Mouse (Mus musculus) monocyte, adult 2 months (primary cell): ENCODE results near the gene Fam124a.
"Not testable (repeated sequence)": the region's sequence is repeated elsewhere in the genome, so short reads cannot be mapped to it uniquely, and the experiment has no call there.

Experiments
- DNase-seq, 2 experiments: peaks; one replicate each; pipeline ENCODE4 v3.0.0; 2022; ENCODE audit warnings: low spot score in 2 of 2, low read depth in 1 of 2

Fam124a gene

DNA sequence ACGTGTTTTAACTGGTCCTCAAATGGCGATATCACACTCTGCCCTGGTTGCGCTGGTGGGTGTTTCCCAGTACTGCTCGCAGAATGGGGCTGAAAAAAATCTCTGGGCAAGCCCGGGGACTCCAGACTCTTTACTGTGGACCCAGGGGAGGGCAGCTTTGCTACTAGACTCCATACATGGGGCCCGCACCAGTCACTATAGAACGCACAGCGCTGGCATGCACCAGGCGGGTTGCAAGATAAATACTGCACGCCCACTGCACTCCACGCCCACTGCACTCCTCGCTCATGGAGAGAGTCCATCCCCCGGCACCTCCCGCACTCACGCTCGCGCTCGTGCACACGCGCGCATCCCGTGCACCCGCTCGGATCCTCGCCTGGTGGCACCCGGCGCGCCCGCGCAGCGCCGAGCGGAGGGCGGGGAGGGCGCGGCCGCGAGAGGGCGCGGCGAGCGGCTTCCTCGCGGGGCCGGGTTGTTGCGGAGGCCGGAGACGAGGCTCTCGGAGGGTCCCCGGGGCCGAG lies at the start of gene Fam124a:
Gene Fam124a (plus strand): TSS at position 429 of the 521 bp plus-strand sequence.
- no peak for DNase-seq

GRCm38 (mm10) chr14:62506261-62506660 lies 49.3 kb upstream of the Fam124a start:
- DNase-seq, result no peak

DNA sequence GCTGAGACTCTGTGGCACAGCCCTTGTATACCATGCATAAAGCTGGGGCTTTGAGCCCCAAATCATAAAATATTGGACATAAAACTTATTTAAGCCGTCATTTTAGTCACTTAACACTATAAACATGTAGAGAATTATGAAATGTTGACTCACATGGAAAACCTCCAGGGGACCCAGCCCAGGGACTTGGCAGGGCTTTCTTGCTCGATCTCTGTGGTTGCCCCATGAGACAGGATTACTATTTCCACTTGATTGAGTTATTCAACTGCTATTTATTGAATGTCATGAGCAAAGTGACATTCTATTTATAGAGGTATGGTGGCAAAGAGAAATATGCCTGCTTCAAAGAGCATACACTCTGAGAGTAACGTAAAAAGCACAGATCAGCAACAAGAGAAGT lies 46.2 kb upstream of the Fam124a start:
- DNase-seq, result no peak

DNA sequence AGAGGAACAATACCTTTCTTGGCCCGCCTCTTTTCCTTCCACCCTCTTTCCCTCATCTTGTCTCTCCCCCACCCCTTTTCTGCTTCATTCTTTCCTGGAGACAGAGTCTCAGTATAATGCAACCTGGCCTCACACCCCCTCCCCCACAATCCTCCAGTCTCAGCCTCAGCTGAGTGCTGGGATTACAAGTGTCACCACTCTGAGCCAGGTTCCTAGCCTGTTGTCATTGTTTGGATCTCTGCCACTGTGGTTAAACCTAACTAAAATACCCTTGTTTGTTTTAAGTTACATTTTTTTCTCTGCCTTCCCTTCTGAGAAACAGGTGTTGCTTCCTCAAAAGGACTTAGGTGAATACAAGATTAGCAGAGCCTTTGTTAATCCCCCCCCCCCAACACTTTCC lies 42.7 kb upstream of the Fam124a start:
- no peak for DNase-seq

DNA sequence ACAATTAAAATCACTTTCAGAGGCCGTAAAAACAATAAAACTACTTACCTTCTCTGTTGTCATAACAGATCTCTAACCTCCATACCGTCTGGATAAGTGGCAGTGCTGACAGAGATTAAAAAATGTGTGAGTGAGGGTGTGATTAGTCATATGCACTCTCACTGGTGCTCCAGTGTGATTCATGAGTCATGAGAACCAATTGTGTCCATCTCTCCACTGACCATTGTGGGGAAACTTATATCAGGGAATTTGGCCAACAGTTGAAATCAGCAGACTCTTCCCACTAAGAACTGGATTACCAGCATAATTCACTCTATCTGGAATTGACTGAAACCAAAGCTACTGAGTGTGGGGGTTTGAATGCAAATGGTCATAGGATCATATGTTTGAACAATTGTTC lies 24.6 kb upstream of the Fam124a start:
- DNase-seq, result no peak

DNA sequence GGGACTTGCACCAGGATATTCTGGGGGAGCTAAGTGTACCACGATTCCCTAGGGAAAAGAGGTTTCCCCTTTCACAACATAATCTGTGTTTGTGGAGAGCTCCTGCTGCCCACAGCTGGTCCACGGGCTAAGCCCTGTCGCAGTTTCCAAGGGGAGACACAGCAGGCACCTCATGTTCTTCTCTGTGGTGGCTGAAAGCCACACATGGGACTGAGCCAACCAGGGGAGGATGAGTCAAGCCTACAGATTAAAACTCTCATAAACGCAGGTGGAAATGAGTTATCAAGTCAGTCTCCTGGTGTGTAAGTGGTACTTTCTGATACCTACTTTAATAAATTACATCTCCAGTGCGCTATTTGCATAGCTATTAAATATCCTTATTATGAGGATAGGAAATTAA lies 19.4 kb upstream of the Fam124a start:
- DNase-seq, result no peak

DNA sequence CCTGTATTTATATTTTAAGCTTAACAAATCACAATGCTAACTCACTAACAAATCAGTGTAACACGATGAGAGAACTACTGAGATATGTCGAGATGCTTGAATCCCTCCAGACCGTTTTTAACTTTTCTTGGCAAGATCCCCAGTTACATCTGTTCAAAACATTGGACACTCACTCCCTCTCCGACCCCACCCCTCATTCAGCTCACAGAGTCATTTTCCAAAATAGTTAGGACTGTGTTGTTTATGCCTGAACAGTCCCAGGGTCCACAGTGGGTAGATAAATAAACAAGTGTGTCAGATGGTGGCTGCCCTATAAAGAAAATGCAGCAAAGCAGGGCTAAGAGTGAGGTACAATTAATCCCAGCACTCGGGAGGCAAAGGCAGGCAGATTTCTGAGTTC lies 18.5 kb upstream of the Fam124a start:
- DNase-seq, result no peak

DNA sequence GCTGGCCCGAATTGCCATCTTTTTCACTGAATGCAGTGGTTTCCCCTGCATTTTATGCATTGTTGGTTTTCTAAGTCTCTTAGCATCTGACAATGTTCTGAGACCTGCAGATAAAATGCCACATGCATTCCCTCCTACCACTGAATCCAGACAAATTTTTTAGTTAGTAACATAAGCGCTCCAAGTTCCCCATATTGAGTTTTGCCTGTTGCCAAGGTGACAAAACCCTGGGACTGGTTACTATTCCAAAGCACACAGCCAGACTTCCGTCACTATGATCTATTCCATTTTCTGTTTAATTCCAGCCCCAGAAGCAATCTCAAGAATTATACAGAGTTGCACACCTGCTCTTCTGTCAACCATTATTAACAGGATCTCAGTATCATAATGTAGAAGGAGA lies 15.7 kb upstream of the Fam124a start:
- no peak for DNase-seq

DNA sequence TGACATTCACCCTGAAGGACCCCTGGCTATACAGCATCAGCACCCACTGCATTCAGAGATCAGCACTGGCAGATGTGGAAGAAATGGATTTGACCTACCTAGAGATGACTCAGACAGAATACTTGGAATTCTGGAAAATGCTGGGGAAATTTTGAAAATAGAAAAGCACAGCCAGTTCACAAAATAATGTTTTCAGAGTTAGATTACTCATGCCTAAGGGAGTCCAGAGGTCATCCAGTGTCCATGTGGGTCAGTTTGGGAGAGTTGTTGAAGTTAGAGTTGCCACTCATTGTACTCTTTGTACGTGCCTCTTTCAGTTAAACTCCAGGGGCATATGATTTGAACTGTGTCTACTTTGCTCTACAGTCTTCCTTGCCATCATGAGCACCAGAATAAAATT lies 13.8 kb upstream of the Fam124a start:
- no peak for DNase-seq

DNA sequence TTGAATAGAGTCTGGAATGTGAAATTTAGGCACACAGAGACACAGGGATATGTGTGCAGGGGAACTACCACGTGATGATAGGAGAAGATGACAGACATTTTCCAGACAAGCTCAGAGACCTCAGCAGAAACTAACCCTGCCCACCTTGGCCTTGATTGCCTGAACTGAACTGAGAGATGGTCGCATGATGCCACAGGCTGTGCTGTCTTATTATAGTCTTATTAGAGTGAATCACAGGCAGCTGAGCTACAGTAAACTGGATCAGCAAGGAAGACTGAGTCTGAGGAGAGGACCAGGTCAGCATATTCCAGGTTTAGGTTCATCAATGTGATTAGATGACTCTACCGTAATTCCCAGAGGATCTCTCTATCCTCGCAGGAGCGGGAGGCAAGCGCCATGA lies 9.2 kb upstream of the Fam124a start:
- DNase-seq, result no peak

- DNase-seq, result no peak
Observed at GRCm38 (mm10) chr14:62546746-62547145, 8.8 kb upstream of the Fam124a start.

- no peak for DNase-seq
Observed at GRCm38 (mm10) chr14:62550121-62550520, 5.4 kb upstream of the Fam124a start.

GRCm38 (mm10) chr14:62552771-62553170 lies 2.8 kb upstream of the Fam124a start:
- no peak for DNase-seq

- DNase-seq, result no peak
Observed at GRCm38 (mm10) chr14:62553786-62554185, 1.8 kb upstream of the Fam124a start.

DNA sequence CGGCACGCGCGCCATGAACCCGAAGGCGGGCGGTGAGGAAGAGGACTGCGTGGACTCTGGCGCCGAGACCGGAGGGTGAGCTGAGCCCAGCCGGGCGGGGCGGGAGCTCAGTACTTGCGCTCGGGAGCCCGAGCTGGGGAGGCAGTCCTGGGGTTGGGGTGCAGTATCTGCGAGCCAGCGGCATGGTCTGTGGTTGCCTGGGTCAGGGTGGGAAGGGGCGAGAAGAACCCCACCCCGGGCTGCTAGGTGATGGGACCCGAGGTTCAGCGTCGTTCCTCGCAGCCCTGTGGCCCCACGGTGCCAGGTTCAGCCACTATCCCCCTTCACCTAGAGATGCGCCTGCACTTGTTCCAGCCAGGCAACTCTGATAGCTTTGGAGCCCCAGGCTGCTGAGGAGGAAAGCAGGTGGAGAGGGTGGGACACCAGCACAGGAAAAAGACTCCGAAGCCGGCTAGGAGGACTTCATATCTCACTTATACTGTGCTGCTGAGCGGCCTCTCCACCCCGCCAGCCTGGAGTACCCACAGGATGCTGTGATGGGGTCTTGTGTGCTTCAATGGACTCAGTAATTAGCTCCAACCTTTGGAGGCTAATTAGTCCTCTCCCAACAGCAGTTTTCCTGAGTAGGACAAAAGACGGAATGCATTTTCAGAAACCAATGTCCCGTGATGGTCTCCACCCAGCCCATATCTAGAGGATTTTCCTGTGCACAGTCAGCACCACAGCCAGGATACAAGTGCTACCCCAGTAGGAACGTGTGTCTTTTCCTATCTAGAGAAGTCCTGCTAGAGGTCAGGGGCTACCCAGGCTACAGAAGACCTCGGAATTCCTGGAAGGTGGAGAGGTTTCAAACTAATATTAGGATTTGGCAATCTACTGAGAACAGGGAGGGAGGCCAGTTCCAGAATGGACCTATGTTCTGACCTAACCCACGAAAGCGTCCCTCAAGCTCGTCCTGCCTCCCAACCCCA lies 588 bp downstream of the Fam124a start:
- DNase-seq, result no peak

GRCm38 (mm10) chr14:62557111-62557510 lies 1.6 kb downstream of the Fam124a start:
- DNase-seq, result no peak

DNA sequence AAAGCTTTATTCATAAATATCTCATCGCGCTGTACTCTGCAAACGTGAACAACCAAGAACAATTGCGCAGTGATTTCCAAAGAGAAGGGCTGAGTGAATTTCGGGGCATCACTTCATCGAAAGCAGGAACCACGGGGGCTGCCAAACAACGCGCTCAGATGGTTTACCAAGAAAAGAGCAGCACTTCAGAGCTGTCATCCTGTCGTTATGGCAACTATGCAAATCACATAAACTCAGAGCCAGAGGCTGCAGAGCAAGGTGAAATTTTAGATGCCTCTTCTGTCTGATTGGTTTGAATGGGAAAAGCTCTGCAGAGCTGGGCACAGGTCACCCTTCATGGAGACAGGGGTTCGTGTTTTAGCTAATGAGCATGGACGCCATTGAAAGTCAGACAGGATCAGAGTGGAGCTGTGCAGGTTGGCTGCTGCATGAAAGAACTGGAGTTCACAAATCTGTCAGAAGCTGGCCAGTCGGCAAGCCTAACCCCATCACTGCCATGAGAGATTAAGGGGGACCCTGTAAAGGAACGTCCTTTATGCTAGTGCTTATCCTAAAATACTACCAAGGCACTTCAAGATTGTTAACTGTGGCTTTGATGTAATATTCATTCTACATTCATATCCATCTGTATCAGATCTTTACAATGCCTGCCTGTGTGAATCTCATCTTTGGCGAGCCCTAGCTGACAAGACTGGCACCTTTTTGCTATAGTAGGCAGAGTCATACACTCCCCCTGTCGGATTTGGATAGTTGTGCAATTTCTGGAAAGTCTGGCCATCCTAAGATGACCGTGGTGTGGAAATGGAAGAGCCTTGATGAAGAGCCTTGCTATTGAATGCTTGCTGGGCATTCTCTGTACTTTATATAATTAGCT lies 6.6 kb downstream of the Fam124a start:
- DNase-seq, result no peak

GRCm38 (mm10) chr14:62563679-62564078 lies 8.1 kb downstream of the Fam124a start:
- no peak for DNase-seq

GRCm38 (mm10) chr14:62566821-62567220 lies 11.3 kb downstream of the Fam124a start, which contains the start of gene Gm4131:
Gm4131 (minus strand) TSS chr14:62566921.
- DNase-seq, result not testable (repeated sequence)

- DNase-seq, result no peak
Observed at GRCm38 (mm10) chr14:62569463-62569862, 13.9 kb downstream of the Fam124a start.

GRCm38 (mm10) chr14:62570299-62570698 lies 14.8 kb downstream of the Fam124a start:
- no peak for DNase-seq

GRCm38 (mm10) chr14:62573454-62573853 lies 17.9 kb downstream of the Fam124a start:
- DNase-seq, result no peak
